Mouse (Mus musculus): ENCODE measurements around the gene Cd4. TPM values are rescaled to one million over a fixed set of nuclear protein-coding genes. Genes with fewer than 3 reads are reported as not detected.

Gene Cd4
- polyA plus RNA-seq, 1 experiment from 2014 or later: not detected

DNA sequence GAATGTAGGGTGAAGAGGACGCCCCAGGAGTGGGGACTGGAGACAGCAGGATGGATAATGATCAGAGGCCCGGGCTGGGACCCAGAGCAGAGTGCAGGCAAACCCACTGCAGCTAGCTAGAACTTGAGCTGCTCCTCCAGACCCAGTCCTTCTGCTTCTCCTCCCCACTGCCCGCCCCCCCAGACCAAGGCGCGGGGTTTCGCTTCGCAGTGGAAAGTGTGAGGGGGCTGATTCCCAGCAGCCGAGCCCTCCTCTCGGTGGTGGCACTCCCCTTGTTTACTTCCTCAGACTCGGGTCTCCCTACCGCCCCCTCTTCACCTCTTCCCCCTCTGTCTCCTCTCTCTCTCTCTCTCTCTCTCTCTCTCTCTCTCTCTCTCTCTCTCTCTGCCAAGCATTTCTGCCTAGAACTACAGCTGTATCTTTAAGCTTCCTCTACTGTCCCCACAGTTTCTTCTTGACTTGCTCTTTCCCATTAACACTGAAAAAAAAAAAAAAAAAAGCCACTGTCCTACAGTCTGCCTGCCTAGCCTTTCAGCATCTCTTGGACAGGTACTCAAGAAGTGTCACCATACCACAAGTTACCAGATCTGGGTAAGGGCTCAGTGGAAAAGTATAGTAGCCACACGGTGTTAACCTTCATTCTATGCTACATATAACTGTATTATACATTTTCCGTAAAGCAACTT, 23.7 kb upstream of the Cd4 start, which contains the start of gene Lag3:
TSS of gene Lag3 (minus strand) at position 173 of the 686 bp plus-strand sequence.
- 15% methylated on average over 13 of the region's 13 CpGs for WGBS
- Histone ChIP-seq H3K9me3 (ENCODE audit: control insufficient read depth, low read length) (no peaks in the 10 kb centered on the region), H3K4me2 (ENCODE audit: low read depth, severe bottlenecking) (no peak within 1 kb of the TSS), H3K4me1 (ENCODE audit: control insufficient read depth, insufficient read depth, low read length) (peaks cover 24% of the 10 kb centered on the region), H3K27ac (replicated peaks; ENCODE audit: low read depth, low read length) (no peak within 1 kb of the TSS), H3K9ac (ENCODE audit: low read length) (no peak within 1 kb of the TSS), H3K27me3 (ENCODE audit: control insufficient read depth, insufficient read depth, low read length) (peaks cover 14% of the 10 kb centered on the region), H3K36me3 (ENCODE audit: control insufficient read depth, insufficient read depth, low read length) (peaks cover 11% of the 10 kb centered on the region), H3K4me3 (ENCODE audit: low read depth, low read length) (0 out of 2 replicates have a peak within 1 kb of the TSS, but pooled peaks have one; percentile 1)
- no peak for DNase-seq (ENCODE audit: low spot score)
- ATAC-seq (ENCODE audit: insufficient number of reproducible peaks, low FRiP score, low TSS enrichment, low read depth): no peak

DNA sequence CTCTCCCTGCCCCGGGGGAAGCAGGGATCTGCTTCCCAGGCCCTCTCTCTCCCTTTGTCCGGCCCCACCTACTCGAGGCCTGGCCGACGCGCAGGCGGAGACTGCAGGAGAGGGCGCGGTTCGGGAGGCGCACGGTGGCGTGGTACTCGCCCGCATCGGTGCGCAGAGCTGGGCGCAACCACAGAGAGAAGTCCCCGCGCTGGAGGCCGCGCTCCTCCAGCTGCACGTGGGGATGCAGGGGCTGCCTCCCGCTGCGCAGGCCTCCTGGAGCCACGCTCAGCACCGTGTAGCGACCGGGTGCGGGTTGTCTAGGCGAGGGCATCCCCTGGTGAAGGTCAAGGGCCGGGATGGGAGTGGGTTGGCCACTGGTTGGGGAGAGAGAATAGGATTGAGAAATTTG, 22.0 kb upstream of the Cd4 start:
- peak; percentile 19 for ATAC-seq (ENCODE audit: insufficient number of reproducible peaks, low FRiP score, low TSS enrichment, low read depth)
- H3K9ac ChIP-seq (ENCODE audit: low read length): peak overlapping the region; percentile 62
- 2% methylated on average over 32 of the region's 32 CpGs for WGBS

DNA sequence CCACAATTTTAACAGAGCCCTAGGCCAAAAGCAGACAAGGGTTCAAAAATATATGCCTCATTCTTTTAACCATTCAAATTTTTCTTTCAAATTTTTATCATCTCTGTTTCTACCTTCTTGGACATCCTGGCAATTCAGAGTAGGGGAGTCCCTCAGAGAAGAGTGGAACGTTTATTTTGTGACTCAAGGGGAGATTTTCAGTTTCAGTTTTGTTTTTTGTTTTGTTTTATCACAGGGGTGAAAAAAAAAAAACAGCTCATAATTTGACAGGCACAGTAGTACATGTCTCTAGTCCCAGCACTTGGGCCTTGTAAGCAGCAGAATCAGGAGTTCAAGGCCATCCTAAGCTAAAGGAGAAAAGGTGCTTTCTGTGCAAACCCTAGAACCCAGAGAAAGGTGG, 19.7 kb upstream of the Cd4 start:
- no peak overlapping the region for H3K4me2 ChIP-seq (ENCODE audit: low read depth, severe bottlenecking)
- no peak overlapping the region for H3K4me3 ChIP-seq (ENCODE audit: low read depth, low read length)
- 84% methylated on average over 1 of the region's 1 CpGs for WGBS
- H3K4me1 ChIP-seq (ENCODE audit: control insufficient read depth, insufficient read depth, low read length): peaks cover 15% of the 10 kb centered on the region
- DNase-seq (ENCODE audit: low spot score): no peak
- no peak for ATAC-seq (ENCODE audit: insufficient number of reproducible peaks, low FRiP score, low TSS enrichment, low read depth)
- H3K27me3 ChIP-seq (ENCODE audit: control insufficient read depth, insufficient read depth, low read length): peaks cover 14% of the 10 kb centered on the region
- no peak overlapping the region for H3K9ac ChIP-seq (ENCODE audit: low read length)
- no peaks in the 10 kb centered on the region for H3K9me3 ChIP-seq (ENCODE audit: control insufficient read depth, low read length)
- H3K36me3 ChIP-seq (ENCODE audit: control insufficient read depth, insufficient read depth, low read length): no peaks in the 10 kb centered on the region
- no peak overlapping the region for H3K27ac ChIP-seq (replicated peaks; ENCODE audit: low read depth, low read length)

More for the DNA sequence above, 22.0 kb upstream of the Cd4 start:
- peak; percentile 60 for DNase-seq (ENCODE audit: low spot score)
- Histone ChIP-seq H3K4me1 (ENCODE audit: control insufficient read depth, insufficient read depth, low read length) (peaks cover 15% of the 10 kb centered on the region), H3K36me3 (ENCODE audit: control insufficient read depth, insufficient read depth, low read length) (peaks cover 11% of the 10 kb centered on the region), H3K27me3 (ENCODE audit: control insufficient read depth, insufficient read depth, low read length) (peaks cover 14% of the 10 kb centered on the region), H3K9me3 (ENCODE audit: control insufficient read depth, low read length) (no peaks in the 10 kb centered on the region), H3K27ac (replicated peaks; ENCODE audit: low read depth, low read length) (no peak overlapping the region), H3K4me2 (ENCODE audit: low read depth, severe bottlenecking) (peak overlapping the region; percentile 45), H3K4me3 (ENCODE audit: low read depth, low read length) (peak overlapping the region; percentile 15; the same call in 1 of the 2 replicates)

GRCm38 (mm10) chr6:124904991-124905860, 17.2 kb upstream of the Cd4 start:
- Histone ChIP-seq H3K27me3 (ENCODE audit: control insufficient read depth, insufficient read depth, low read length) (peaks cover 8% of the 10 kb centered on the region), H3K4me2 (ENCODE audit: low read depth, severe bottlenecking) (peak overlapping the region; percentile 78), H3K9ac (ENCODE audit: low read length) (peak overlapping the region; percentile 88), H3K4me1 (ENCODE audit: control insufficient read depth, insufficient read depth, low read length) (peaks cover 15% of the 10 kb centered on the region), H3K9me3 (ENCODE audit: control insufficient read depth, low read length) (no peaks in the 10 kb centered on the region), H3K36me3 (ENCODE audit: control insufficient read depth, insufficient read depth, low read length) (no peaks in the 10 kb centered on the region), H3K27ac (replicated peaks; ENCODE audit: low read depth, low read length) (peak overlapping the region; percentile 93), H3K4me3 (ENCODE audit: low read depth, low read length) (peak overlapping the region; percentile 35; the same call in 1 of the 2 replicates)
- no peak for ATAC-seq (ENCODE audit: insufficient number of reproducible peaks, low FRiP score, low TSS enrichment, low read depth)
- 30% methylated on average over 15 of the region's 16 CpGs for WGBS
- DNase-seq (ENCODE audit: low spot score): no peak

GRCm38 (mm10) chr6:124904161-124904981, 16.4 kb upstream of the Cd4 start:
- peak; percentile 70 for ATAC-seq (ENCODE audit: insufficient number of reproducible peaks, low FRiP score, low TSS enrichment, low read depth)
- WGBS: 11% methylated on average over 21 of the region's 24 CpGs

DNA sequence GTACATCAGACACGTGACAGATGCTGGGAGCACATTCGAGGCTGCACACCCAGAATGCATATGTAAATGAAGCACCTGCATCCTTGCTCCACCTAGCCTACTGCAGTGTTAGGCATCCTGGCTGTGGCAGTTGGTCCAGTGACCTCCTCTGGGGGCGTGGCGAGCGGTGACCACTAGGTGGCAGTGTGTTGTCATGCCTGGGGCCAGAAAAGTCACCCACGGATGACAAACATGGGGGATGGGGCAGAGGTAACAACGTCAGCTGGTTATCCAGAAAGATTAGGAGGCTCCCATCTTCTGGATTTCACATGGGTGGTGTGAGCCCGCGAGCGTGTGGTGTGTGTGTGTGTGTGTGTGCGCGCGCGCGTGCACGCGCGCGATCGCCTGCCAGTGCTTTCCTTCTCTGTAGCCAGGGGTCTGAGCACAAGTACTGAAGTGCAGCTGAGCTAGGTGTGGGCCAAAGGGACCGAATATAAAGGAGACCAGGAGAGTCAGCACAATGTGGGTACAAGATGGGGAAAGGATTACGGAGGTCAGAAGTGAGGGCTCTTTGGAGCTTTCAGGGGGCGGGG, 15.6 kb upstream of the Cd4 start:
- H3K4me3 ChIP-seq (ENCODE audit: low read depth, low read length): peak overlapping the region; percentile 42
- H3K27ac ChIP-seq (replicated peaks; ENCODE audit: low read depth, low read length): peak overlapping the region; percentile 93
- no peaks in the 10 kb centered on the region for H3K9me3 ChIP-seq (ENCODE audit: control insufficient read depth, low read length)
- ATAC-seq (ENCODE audit: insufficient number of reproducible peaks, low FRiP score, low TSS enrichment, low read depth) (peak; percentile 76), DNase-seq (ENCODE audit: low spot score) (peak; percentile 99)
- H3K27me3 ChIP-seq (ENCODE audit: control insufficient read depth, insufficient read depth, low read length): peaks cover 2% of the 10 kb centered on the region; the same call in 1 of the 2 replicates
- peak overlapping the region; percentile 78 for H3K4me2 ChIP-seq (ENCODE audit: low read depth, severe bottlenecking)
- H3K4me1 ChIP-seq (ENCODE audit: control insufficient read depth, insufficient read depth, low read length): peaks cover 8% of the 10 kb centered on the region; the same call in 1 of the 2 replicates
- H3K36me3 ChIP-seq (ENCODE audit: control insufficient read depth, insufficient read depth, low read length): no peaks in the 10 kb centered on the region
- peak overlapping the region; percentile 88 for H3K9ac ChIP-seq (ENCODE audit: low read length)
- WGBS: under 1% methylated on average over 23 of the region's 23 CpGs

More at GRCm38 (mm10) chr6:124904161-124904981, 16.4 kb upstream of the Cd4 start:
- peak; percentile 78 for DNase-seq (ENCODE audit: low spot score)
- peaks cover 8% of the 10 kb centered on the region for H3K4me1 ChIP-seq (ENCODE audit: control insufficient read depth, insufficient read depth, low read length)
- H3K9ac ChIP-seq (ENCODE audit: low read length): peak overlapping the region; percentile 88
- peak overlapping the region; percentile 78 for H3K4me2 ChIP-seq (ENCODE audit: low read depth, severe bottlenecking)
- H3K27me3 ChIP-seq (ENCODE audit: control insufficient read depth, insufficient read depth, low read length): peaks cover 4% of the 10 kb centered on the region; the same call in 1 of the 2 replicates
- H3K9me3 ChIP-seq (ENCODE audit: control insufficient read depth, low read length): no peaks in the 10 kb centered on the region
- H3K4me3 ChIP-seq (ENCODE audit: low read depth, low read length): peak overlapping the region; percentile 42
- H3K27ac ChIP-seq (replicated peaks; ENCODE audit: low read depth, low read length): peak overlapping the region; percentile 93
- H3K36me3 ChIP-seq (ENCODE audit: control insufficient read depth, insufficient read depth, low read length): no peaks in the 10 kb centered on the region

GRCm38 (mm10) chr6:124901851-124902250, 13.8 kb upstream of the Cd4 start:
- no peaks in the 10 kb centered on the region for H3K9me3 ChIP-seq (ENCODE audit: control insufficient read depth, low read length)
- H3K4me1 ChIP-seq (ENCODE audit: control insufficient read depth, insufficient read depth, low read length): peaks cover 8% of the 10 kb centered on the region; the same call in 1 of the 2 replicates
- no peak overlapping the region for H3K27ac ChIP-seq (replicated peaks; ENCODE audit: low read depth, low read length)
- no peak overlapping the region for H3K9ac ChIP-seq (ENCODE audit: low read length)
- H3K4me2 ChIP-seq (ENCODE audit: low read depth, severe bottlenecking): no peak overlapping the region
- ATAC-seq (ENCODE audit: insufficient number of reproducible peaks, low FRiP score, low TSS enrichment, low read depth) (no peak), DNase-seq (ENCODE audit: low spot score) (no peak)
- H3K27me3 ChIP-seq (ENCODE audit: control insufficient read depth, insufficient read depth, low read length): no peaks in the 10 kb centered on the region
- H3K4me3 ChIP-seq (ENCODE audit: low read depth, low read length): no peak overlapping the region
- no peaks in the 10 kb centered on the region for H3K36me3 ChIP-seq (ENCODE audit: control insufficient read depth, insufficient read depth, low read length)

Data from limb, embryonic 11.5 days (tissue).